Mouse (Mus musculus) right cerebral cortex, postnatal 10 days (tissue): ENCODE measurements around the gene Rps19bp1.

Source experiments
- DNase-seq, 2 experiments: peaks; one replicate each; pipeline ENCODE4 v3.0.0; 2021; ENCODE audit warnings: low spot score in 2 of 2

The Rps19bp1 gene

DNA sequence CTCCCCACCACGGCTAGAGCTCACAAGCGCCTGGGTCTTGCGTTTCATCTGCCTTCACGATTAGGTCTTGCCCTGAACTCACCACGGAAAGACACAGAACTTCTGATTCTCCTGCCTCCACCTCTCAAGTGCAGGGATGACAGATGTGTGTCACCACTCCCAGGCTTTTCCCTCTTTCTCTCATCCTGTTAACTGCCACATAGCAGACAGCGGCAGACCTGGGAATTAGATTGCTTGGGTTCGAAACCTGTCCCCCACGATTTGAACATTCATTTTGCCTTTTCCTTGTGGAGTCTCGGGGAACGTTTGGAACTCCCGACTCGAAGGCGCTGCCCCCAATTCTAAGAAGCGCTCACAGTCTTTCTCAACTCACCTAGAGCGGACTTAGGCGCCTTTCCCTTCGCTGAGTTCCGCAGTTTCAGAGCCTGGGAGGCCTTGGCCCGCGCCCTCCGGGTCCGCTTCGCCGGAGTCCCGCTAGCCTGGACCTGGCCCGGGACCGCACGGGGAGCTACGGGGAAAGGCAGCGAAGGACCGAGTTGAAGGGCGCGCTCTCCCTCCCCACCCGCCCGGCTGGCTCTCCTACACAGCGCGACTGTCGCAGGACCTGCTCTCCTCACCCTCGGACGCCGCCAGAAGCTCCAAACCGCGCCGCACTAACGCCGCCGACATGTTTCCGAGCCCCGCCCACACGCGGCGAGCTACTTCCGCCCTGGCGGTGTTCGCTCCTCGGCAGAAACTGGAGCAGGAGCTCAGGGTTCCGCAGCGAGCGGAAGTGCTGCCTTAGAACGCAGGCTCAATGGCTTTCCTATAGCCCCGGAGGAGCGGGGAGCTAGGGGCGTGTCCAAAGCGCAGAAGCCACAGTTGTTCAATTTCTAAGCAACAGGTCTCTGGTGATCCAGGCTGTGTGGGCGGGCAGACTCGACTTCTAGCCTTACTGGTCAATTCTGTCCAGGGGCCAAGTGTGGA lies at the start of gene Rps19bp1:
Rps19bp1 (minus strand) TSS at position 706 of the 966 bp plus-strand sequence.
- peak; percentile 93 for DNase-seq

DNA sequence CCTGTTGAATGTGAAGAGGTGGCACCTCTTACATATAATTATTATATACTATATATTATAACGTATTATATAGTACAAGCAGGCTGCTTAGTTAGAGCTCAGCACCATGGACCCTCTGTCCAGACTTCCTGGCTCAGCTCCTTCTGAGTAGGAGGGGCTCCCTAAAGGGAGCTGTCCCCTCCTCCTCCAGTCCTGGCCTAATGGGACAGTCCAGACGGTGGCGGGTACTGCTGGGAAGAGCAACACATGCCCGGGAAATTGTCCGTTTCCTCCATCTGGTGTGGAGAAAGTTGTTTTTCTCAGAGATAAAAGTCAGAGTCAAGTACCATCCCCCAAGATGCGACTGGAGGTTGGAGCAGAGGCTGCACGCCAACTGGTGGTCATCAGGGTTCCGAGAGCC lies 42.0 kb upstream of the Rps19bp1 start:
- no peak for DNase-seq

DNA sequence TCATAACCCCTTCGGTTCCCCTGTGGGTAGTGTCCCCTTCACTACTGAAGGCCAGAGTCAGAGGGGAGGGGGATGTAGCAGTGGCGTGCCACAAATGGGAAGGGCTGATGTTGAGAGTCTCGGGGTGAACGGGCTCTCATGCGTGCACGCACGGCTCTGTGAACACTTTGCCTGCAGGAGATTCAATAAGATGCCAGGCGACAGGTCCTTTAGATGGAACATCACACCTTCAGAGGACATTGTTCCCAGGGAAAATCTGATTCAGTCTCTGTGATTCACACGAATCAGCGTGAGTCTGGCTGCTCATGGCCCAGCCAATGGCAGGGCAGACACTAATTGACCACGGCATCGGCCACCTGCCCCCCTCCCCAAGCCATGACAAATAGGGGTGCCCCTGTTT lies 40.1 kb upstream of the Rps19bp1 start:
- no peak for DNase-seq

DNA sequence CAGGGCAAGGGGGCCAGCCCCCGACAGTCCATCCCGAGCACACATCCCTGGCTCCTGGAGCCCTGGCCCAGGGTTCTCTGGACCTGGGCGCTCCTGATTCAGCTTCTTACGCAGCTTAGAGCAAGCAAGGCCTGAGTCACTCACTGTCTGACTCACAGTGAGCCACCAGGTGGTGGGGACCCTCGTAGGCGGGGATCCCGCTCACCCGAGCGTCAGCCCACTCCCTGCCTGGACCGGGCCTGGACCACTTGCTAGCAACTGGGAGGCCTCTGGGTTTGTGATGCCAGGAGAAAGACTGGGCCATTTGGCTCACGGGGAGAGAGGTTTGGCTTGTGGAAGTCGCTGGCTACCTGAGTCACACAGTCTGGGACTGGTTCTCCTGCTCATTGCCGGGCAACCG lies 39.7 kb upstream of the Rps19bp1 start:
- DNase-seq: no peak

DNA sequence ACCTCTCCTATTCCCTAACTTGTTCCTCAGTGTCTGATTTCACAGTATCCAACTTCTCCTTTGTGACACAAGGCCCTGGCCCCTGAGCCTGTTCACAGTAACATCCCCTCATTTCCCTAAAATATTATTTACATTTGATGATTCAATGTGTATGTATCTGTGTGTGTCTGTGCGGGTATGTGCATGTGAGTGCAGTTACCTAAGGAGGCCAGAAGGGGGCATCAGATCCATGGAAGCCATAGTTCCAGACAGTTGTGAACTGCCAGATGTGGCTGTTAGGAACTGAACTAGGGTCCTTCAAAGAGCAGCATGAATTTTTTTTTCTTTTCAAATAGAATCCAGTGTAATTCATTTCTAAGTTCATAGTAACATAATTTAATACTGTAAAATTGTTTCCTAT lies 33.0 kb upstream of the Rps19bp1 start:
- no peak for DNase-seq

DNA sequence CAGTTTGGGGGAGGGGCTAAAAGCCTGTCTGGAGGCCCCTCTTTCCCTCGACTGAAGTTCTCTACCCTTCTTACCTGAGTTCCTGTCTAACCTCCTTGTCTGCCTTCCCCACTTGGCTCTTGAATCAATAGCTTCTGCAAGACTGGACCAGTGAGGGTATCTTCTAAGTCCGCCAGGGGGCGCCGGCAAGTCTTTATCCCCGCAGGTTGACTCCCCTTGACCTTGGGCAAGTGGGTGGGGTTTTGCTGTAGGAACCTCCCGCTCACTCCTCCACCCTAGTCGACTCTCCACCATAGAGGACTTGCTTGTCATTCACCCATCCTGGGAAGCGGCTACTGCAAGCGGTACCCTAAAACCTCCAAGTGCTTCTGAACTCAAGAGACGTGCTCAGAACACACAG lies 25.3 kb upstream of the Rps19bp1 start:
- DNase-seq: peak; percentile 78 to 80

DNA sequence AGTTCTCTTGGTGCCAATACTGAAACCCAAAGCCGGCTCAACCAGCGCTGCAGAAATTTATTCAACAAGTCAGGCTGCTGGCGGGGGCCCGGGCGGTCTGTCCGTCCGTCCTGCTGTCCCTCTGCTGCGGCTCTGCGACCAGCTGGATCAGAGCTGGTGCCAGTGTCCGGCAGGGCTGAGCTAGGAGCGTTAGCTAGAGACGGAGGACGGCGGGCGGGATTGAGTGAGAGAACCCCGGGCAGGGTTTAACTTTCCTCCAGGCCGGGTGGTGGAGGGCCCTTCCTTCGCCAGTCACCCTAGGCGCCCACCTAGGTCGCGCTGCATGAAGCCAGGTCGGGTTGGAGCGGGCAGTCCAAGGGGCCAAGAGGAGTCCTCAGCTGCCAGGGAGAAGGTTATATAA lies 23.9 kb upstream of the Rps19bp1 start:
- DNase-seq: no peak

DNA sequence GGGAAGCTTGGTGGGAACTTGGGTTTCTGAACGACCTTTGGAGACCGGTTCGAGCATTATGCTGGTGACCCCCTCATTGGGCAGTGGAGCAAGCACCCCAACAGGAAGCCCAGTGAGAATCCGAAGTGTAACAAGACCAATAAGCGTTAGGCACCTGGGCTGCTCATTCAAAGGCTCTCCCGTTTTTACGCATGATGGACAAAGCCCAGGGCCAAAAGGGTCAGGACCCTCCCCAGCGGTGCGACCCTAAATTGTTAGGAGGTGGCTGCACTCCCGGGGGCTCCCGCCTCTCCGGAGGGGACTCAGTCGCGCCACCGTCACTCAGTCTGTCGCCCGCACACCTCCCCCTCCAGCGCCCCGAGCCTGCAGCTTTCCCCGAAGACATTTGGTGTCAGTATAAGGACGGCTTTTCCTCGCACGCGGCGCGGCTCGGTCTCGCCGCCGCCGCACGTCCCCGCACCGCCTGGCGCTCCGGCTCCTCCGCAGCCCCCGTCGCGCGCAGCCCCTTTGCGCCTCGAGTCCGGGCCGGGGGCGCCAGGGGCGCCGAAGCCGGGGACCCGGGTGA lies 22.8 kb upstream of the Rps19bp1 start, which contains the start of gene Cacna1i:
Cacna1i (plus strand) TSS at position 388 of the 565 bp plus-strand sequence.
- peak; percentile 85 to 86 for DNase-seq

DNA sequence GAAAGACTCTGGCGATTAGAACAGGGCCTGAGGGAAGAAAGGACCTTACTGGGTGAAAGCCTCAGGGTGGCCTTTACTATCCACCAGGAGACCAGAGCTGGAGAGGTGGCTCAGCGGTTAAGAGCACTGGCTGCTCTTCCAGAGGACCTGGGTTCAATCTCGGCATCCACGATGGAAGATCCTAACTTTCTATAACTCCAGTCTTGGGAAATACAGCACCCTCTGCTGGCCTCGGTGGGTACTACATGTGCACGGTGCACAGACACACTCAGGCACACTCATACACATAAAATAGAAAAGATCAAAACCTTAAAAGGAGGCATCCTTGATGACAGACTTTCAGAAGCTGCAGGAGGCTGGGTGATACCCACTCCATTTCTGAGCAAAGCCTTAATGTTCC lies 16.5 kb upstream of the Rps19bp1 start:
- DNase-seq: peak in 1 of 2 experiments; percentile 62

DNA sequence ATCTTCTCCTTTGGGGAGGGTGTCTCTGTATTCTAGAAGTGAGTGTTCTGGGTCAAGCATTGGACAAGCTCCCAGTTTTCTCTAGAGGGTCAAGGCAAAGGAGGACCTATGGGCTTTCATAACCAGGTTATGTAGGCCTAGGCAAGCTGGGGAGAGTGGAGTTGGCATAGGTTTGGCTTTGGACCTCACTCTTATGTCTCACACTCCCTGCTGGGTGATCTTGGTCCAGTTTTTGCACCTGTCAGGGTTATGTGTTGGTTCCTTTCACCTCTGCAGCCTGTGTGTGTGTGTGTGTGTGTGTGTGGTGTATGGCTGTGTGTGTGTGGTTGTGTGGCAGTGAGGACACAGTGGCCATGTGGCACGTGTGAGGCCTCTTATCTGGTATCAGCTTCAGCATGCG lies 14.9 kb upstream of the Rps19bp1 start:
- DNase-seq: no peak

DNA sequence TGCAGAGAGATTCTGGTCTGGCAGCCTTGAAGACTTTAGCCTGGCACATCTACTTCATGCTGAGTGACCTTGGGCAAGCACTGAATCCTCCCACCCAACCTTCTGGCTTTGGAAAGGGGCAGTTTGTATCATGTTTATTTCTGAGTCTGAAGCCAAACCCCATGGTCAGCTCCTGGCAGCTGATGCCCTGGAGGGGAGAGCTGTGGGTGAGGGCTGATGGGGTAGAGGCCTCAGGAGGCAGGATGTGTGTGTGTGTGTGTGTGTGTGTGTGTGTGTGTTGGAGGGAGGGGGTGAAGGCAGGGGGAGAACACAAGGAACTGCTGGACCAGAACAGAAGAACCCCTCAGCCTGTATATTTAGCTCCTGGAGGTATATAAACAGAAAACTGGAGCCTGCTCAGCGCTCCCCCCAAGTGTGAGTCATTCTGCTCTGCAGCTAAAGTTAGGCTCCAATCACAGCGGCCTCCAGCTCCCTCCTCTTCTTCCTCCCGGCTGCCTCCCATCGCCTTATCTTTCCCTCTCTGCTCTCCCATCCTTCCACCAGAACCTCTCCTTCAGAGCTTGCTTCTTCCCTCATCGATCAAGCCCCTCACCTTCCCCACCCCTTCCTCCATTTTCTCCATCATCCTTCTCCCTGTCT lies 14.1 kb upstream of the Rps19bp1 start:
- DNase-seq: peak; percentile 82 to 90

DNA sequence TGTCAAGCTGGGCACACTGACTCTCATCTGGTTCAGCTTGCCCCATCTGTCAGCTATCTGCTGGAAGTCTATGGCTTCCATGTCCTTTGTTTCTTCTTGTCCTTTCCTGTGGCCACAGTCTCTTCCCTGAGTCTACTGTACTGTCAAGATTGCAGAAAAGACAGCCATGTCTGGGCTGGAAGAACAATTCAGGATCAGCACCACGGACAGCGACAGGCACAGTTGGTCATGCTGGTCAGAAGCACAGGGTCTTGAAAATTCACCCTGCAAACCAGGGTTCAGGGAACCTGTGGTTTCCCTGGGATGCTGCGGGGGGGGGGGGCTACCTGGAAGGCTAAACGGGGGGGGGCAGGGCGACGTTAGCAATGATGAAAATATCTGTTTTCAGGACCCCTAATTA lies 13.5 kb upstream of the Rps19bp1 start:
- DNase-seq: no peak

DNA sequence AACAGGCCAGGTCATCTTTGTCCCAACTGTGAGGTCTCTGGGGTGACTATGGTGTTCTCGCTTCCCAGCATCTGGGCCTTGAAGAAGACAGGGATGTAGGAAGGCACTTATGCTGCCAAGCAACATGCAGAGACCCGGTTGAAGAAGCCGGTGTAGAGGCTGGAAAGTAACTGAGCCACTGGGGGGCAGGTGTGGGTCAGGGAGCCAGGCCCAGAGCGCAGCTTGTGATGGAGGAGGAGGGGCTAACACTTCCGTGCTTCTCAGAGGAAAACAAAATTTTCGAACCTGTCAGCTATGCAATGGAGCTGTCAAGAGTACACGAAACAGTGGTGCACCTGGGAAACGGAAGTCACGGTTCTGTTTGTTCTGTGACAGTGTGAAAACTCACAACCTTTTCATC lies 13.0 kb upstream of the Rps19bp1 start:
- no peak for DNase-seq

DNA sequence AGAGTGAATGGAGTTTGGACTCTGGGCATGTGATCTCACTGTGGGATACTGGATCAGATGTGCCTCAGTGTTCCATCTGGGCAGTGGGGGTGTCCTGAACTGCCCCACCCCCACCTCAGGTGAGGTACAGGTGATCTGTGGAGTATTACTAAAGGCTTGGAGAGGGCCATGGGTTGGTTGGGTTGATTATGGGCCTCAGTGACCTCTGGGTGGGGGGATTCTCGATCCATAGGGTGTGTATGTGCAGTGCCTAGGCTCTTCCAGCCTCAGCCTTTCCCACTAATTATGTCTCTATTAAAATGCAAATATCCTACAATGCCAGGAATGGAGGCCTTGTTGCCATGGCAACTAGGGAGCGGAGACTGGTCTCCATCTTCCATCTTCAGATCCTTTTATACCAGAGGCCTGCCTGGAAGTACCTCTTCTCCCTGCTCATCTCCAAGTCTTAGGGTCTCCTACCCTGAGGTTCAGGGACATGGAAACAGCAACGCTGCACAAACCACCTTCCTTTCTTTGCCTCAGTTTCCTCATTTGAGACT lies 7.8 kb upstream of the Rps19bp1 start:
- DNase-seq: peak; percentile 62 to 66

DNA sequence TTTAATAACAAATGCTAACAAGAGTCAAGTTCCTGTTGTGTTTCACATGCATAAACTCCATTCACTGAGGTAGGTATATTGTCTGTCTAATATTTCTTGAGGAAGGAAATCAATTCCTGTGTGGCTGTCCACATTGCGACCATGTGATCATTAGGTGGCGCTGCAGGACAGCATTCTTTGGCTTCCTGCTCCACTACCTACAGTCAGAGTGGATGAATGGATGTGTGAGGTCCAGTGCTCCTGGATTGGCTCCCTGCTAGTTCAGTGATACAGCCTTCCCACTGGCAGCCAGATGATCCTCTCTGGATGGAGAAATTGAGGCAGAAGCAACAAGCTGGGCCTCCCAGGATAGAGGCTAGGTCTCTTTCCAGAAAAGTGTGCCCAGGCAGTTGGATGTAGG lies 2.2 kb upstream of the Rps19bp1 start:
- DNase-seq: peak; percentile 87 to 91

DNA sequence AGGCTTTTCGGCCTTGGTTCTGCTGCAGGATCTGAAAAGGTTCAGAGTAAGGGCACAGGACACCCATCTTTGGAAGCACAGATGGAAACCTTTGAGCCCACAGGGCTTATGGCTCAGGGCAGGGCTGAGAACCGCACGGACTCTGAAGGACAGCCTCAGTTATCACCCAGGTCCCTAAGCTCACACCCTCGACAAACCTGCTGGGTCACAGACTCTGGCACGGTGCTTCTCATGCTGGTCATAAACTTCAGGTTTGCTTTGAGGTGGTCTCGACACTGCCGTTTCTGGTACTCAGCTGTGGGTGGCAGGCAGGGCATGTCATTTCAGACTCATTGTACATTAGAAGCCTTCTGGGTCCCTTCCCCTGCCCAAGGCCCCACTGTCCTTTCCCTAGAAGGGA lies 3.0 kb downstream of the Rps19bp1 start:
- DNase-seq: no peak

DNA sequence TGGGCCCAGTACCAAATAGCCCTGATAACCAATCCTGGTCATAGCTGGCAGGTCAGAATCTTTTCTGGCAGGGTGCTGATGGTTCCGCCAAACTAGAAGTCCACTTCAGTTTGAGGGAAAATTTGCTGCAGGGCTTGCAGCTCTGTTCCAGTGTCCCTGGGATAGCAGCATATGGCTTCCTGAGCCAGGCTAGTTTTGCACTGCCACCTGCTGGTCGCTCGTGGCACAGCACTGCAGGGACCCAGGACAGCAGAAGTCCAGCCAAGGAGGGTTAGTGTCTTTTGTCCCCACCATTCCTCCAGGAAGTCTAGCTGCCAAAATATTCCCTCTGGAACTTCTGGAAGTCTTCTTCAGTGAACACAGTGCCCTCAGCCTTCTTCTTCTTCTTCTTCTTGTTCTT lies 3.4 kb downstream of the Rps19bp1 start:
- peak; percentile 84 to 89 for DNase-seq

DNA sequence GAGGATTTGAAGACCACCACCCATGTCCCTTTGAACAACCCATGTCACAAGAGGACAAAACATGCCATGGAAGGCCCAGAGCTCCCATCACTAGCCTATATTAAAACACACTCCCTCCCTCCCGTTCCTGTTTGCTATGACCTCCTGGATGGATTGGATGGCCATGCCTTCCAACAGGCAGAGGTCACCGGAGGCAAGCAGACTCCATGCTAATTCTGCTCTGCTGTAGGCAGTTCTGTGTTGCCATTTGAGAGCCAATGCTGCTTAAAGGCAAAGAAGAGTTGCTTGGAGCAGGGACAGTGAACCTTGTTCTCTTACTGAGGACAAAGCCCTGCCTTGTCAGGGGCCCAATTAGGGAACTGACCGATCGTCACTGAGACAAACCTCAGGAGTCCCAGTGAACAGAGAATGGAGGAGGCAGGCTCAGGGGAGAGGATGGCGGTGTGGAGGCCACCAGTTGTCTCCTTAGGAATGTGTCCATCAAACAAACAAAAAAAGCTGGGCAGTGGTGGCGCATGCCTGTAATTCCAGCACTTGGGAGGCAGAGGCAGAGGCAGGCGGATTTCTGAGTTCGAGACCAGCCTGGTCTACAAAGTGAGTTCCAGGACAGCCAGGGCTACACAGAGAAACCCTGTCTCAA lies 4.6 kb downstream of the Rps19bp1 start:
- DNase-seq: no peak

DNA sequence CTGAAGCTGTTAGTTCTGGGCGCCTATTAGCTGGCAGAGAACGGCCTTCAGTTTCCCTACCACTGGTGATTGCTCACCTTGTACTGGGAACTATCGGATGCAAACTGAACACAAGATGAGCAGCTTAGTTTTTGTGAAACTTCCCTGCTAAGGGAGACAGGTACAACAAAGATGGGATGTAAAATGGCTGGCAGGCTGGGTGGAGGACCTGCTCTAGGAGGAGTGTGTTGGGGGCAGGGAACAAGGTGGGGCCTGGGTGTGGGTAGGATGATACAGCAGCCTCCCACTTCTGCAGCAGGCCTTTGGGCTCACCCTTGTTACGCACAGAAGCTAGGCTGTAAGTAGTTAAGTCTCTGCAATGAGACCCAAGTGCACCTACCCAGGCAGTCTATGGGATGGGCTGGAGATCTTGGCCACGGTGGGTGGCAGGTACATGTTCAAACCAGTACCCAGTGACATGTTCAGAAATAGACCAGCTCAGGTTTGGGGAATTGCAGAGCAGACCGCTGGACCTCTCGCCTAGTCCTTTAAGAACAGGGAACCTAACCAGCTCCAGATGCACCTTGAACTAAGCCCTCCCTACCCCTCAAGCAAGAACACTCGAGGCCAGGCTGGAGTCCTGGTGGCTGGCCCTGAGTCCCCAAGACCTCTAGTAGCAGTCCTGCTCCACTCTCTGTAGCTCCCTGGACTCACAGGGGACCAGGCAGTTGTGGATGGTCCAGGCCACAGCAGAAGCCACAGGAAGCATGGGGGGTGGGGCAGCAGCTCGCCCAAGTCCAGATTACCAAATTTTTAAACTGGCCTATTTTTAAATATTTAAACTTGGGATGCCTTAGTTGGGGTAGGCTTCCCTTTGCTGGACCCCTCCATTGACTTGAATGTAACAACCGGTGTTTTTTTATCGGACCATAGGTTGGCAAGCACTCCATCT lies 5.6 kb downstream of the Rps19bp1 start:
- DNase-seq: peak in 1 of 2 experiments; percentile 51

DNA sequence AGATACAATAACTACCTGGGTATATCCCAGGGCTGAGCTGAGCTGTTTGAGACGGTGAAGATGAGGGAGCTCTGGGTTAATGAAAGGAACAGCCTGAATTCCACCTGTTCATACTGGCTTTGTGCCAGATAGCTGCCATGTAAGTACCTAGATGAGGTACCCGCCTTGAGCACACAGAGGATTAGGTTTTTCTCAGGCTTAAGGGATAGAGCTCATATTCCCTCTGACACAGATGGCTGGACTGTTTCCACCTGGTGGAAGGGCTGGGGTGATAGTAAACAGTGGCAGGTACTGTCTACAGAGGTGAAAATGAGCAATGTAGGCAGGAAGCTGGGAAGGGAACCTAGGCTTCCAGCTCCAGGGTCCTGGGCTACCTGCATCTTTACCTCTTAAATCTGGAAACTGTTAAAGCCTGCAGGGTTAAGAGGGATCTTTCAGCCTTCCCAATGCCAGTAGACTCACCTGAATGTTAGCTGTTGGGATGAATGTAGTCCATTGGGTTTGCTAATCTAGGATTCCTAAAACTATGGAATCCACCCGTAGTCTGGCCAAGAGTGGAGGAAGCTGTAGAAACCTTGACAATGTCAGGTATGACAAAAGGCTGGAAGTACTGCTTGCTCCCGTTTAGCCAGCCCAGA lies 6.4 kb downstream of the Rps19bp1 start:
- DNase-seq: peak in 1 of 2 experiments; percentile 58
